Mouse (Mus musculus) ovary, postnatal 14 days (tissue): ENCODE measurements at regions not wholly inside any gene's neighbourhood (a gene's known extent, or its start where the extent isn't known, plus 50 kb on each side); places are given as distances from the start of the nearest gene placed in this dataset.

Experiments
- DNase-seq: peaks from one replicate; pipeline ENCODE4 v3.0.0; 2022; ENCODE audit warnings: low spot score

DNA sequence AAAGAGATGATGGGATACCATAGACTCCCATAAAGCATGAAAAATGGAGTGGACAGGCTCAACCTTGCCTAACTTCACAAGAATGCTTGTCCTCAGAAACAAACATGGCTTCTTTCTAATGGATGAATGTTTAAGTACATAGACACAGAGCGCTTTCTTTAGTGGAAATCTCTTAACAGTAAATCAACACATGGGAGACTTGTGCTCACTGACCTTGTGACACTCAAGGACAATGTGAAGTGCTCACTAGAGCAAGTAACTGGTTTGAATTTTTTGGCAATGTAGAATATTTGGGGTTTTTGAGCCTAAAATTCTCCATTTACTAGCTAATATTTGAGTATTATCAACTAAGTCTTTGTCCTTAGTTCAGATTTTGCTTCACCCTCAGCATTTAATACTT, 88.0 kb downstream of the Tent5c start:
- no peak for DNase-seq

- no peak for DNase-seq
Observed at GRCm38 (mm10) chr3:100397491-100397890, 91.6 kb downstream of the Tent5c start.

GRCm38 (mm10) chr3:100394911-100395604, 94.1 kb downstream of the Tent5c start:
- no peak for DNase-seq

DNA sequence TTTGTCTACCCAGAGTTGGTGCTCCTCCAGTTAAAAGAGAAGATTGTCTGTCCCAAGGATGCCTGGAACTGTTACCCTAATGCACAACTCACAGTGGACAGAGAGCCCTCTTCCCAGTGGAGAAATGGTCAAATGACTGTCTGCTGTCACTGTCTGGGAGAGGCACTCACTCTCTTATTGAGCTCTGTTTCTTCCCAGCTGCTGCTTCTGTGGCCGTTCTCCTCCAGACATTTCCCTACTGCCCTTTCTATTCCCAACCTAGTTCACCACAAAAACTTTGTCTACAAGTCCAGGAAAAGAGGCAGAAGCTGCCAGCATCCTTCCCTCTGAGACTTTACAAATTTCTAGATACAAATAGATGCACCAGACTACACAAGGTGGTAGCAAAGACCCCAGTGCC, 95.2 kb downstream of the Tent5c start:
- DNase-seq = no peak

- no peak for DNase-seq
Observed at GRCm38 (mm10) chr3:100382181-100382580, 106.9 kb downstream of the Tent5c start.

DNA sequence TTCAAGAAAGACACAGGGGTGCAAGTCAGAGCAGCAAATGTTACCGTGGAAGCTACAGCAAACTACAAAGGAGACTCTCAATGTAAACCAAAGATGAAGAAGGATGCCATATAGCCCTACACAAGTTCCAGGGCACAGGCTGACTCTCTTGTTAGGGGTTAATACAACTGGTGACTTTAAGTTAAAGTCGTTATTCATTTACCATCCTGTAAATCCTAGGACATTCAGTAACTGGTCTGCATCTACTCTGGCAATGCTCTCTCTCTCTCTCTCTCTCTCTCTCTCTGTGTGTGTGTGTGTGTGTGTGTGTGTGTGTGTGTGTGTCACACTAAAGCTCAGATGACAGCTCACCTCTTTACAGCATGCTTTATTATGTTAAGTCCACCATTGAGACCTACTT, 107.8 kb downstream of the Tent5c start:
- no peak for DNase-seq

GRCm38 (mm10) chr3:100376162-100376561, 113.0 kb downstream of the Tent5c start:
- DNase-seq = no peak

DNA sequence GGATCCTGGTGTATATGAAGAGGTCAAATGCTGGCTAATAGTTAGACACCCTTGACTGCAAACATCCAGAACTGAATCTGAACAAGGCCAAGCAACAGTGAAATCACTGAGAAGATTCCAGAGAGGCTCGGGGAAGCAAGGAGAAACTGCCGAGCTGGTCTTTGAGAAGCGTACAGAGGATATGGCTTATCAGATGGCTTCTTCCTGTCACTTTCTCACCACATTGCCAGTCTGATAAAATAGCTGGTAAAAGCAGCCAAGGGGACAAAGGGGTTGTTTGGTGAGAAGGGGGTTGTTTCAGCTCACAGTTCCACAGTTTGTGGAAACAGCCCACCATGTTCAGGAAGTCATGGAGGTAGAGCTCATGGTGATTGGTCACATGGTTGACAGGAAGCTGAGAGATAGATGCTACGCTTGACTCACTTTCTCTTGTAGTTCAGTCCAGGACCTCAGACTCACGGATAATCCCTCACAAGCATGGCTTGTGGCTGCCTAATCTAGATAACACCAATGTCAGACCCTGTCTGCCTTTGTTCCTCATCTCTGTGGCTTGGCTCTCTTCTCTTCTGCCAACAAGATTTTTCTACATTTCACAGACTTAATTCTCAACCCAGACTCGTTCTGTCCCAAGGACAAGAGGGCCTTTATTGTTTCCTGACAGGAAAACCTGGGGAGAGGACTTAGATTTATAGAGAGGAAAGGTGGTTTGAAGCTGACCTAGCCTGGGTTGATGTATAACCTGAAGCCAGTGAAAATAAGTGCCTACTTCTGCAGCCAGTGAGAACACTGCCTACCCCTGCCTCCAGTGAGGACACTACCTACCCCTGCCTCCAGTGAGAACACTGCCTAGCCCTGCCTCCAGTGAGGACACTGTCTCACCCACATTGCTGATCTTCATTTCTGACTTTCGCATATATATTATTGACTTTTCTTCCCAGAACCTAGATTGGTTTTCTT, 122.0 kb downstream of the Tent5c start:
- no peak for DNase-seq

DNA sequence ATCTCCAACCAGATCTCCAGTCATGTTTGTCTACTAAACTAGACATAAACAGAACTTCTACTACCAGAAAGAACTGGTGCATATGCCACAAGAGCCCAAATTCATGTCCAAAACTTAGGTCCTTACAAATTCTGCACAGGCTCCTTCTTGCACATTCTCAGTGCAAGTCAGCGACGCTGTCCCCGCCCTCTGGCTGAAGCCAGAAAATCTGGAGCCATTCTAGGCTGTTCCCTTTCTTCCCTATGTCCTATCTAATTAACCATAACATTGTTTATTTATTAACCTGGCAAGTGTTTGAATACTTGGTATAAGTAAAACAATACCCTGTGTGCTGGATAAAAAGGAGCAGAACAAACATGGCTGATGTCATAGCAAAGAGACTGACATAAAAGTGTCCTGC, 122.7 kb downstream of the Tent5c start:
- DNase-seq = no peak

DNA sequence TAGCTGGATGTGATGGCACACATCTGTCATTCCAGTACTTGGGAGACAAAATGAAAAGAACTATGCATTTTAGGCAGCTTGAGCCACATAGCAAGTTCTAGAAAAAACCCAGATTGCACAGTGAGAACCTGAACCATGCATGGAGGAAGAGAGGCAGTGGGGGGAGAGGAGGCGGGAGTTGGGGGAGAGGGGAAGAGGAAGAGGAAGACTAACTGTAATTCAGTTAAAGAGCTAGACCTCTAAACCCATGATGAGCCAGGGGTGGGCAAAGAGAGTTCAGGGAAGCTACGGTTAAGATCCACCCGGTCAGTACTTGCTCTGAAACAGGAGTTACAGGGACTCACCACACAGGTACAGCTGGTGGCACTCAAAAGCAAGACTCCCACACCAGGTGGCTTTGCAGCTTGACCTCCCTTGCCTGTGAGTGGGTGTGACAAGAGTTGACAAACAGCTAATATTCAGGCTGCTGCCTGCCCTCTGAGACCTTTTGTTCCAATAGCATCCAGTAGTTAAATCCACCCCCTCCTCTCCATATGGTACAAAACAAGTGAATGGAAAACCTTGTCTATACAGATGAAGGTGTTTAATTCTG, 123.7 kb downstream of the Tent5c start:
- DNase-seq = no peak

DNA sequence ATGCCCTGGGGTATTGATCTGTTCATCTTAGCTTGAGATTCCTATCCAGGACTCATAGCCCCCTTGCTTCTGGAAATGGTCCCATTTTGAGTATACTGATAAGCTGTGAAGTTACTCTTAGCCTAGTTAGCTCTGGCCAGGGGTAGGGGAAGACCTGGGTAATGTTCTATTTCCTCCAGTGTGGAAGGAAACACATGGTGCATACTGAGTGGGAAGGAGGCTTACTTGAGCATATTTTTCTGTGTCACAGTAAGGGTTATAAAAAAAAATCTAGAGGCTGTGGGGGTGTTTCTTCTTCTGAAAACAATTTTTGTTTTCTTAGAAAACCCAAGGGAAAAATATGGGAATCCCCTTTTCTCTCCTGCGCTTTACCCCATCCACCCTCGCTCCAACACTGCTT, 124.4 kb downstream of the Tent5c start:
- no peak for DNase-seq

DNA sequence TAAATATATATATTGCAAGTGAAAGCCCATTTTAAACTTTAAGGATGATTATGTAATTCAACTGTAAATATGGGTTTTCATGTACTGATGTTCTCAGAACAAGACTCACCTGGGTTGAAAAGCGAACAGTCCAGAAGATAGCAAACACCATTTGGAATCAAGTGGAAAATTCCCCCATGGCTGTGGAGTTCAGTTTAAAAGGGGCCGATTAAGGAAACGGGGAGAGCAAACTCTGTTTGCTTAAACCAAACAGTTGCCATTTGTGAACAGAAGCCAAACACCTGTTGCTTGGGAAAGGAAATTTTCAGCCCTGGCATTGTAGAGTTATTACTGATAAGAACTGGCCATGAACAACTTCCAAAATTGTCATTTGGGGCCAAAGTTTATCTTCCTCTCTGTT, 126.1 kb downstream of the Tent5c start:
- DNase-seq = no peak

- no peak for DNase-seq
Observed at GRCm38 (mm10) chr3:100360019-100360418, 129.1 kb downstream of the Tent5c start.

DNA sequence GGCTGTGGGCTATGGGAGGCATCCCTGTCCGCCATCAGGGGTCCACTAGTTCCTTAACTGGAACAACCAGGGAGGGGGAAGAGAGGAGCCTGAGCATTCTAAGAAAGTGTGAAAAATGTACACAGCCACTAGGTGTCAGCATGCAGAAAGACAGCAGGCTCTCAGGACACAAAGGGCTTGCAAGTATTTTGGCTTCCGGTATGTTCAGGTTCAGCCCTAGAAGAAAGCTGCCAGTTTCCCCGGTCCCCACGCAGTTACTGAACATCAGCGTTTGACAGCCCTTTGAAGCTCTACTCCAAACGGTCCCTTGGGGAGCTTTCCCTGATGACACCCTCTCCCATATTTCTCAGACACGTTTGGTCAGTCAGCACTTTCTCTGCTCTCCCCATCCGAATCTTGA, 130.1 kb downstream of the Tent5c start:
- DNase-seq = peak; percentile 38

- no peak for DNase-seq
Observed at GRCm38 (mm10) chr3:100333478-100333877, 155.6 kb downstream of the Tent5c start.

- no peak for DNase-seq
Observed at GRCm38 (mm10) chr3:100318357-100318756, 156.2 kb upstream of the Wdr3 start.

DNA sequence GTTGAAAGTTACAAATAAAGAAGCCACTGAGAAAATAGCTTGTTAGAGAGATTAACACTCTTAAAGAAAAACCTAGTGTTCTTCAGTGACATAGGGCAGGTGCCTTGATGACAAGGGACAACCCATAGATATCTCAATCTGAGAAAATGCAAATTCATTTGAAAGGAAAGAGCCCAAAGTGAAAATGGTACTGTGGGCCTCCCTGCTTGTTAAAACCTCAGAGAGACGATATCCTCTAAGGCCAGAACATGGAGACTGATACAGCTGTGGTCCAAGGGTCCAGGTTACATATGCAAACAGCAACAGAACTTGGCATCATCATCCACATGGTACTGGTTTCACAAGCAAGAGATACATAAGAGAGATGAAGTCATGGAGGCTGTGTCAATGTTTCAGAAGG, 125.6 kb upstream of the Wdr3 start:
- DNase-seq = no peak

DNA sequence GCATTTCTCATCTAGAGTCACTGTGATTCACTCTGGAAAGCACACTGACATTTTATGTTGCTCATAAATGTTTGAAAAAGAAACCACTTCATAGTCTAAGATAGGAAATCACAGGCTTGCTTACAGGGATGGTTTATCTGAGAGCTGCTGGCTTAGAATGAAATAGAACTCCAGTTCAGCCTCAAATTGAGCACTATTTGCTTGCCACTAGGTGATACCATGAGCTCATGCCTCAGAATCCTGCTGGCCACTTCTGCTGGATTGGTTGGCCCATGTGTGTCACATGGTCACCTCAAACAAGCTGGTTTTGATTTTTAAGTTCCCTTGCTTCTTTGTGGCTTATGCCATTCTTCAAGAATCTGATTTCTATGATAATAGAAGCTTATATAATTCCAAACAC, 104.8 kb upstream of the Wdr3 start:
- DNase-seq = no peak

- DNase-seq = no peak
Observed at GRCm38 (mm10) chr3:100264991-100265390, 102.8 kb upstream of the Wdr3 start.
